Mouse (Mus musculus) lung, postnatal 10 days (tissue): ENCODE results near the gene Prr23a2.
A peak's percentile ranks its signal among the peaks of the same experiment; 100 is the strongest.

Experiments
- DNase-seq: peaks from one replicate; pipeline ENCODE4 v3.0.0; 2021

The Prr23a2 gene

DNA sequence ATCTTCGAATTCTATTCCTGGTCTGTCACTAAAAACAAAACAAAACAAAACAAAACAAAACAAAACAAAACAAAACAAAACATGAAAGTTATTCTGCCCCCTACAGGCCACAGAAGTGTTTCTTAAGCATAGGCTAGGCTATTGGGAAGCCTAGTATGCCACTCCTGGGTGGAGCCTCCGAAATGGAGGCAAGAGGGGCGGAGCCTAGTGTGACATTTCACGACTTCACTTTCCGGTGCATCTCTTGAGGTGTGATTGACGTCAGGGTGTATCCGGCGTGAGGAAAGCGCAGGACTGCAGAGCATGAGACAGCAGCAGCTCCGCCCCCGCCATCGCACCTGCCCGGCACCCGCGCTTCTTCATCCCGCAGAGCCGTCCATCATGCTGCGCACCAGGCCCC lies at the start of gene Prr23a2:
Prr23a2 (plus strand) TSS at position 285 of the 400 bp plus-strand sequence.
- no peak for DNase-seq

DNA sequence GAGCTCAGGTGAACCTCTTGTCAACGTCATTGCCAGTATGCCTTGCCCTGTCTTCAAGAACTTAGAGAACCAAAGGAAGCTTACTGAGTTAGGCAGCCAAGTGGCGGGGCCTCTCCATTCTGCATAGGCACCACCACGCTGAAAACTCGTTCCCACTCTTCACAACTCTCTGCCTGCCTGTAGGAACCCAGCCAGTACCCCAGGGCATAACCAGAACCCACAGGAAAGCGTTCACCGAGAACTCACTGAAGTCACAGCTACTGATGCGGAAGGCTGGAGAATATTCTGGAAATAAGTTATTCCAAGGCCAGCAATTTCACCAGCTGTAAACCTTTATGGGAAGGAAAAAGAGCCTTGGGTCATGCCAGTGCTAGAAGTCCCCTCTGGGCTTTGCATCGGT lies 48.7 kb upstream of the Prr23a2 start:
- DNase-seq = no peak

DNA sequence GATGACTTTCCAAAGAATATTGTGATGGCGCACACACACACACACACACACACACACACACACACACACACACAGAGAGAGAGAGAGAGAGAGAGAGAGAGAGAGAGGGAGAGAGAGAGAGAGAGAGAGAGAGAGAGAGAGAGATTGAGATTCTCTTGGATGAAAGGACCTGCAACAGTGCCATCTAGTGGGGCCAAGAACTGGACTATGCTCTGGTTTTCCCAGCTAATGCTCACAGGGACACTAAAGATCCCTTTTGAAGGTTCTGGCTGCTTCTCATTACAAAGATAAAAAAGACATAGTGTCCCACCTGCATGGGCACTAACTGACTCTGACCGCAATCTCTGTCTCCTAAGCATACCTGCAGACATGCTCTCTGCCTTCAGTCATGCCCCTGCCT lies 46.8 kb upstream of the Prr23a2 start:
- DNase-seq = peak; percentile 63

DNA sequence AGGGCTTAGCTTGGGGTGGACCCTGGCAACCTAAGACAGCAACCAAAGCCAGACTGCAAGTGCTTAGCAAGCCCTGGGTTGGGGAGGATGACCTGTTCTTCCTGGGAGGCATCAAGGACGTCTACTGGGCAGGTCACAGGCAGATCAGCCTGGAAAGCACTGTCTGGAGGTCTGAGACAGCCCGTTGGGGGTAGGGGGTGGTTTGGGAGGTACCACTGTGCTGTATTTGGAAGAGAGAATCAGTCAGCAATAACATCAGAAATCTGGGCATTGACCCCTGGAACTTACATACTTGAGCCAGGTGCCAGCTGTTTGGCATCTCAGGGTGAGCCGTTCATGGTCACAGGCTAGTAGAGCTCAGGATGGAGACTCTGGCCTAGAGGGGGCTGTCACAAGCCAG lies 40.2 kb upstream of the Prr23a2 start:
- DNase-seq = no peak

DNA sequence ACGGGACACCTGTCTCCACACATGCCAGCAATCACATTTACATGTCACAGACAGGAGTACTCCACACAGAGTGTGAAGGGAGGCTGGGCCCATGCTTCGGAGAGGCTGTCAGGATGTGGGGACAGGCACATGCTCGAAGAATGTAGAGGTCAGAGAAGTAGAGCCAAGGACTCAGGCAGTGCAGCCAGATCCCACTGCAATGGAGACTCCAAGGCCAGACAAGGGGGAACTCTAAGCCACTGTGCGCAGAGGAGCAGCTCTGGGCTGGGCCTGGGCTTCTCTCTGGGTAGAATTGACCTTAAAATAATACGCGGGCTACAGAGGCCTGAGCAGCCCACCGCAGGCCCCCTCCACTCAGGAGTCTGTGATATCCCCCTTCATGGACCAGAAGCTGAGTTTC lies 38.7 kb upstream of the Prr23a2 start:
- DNase-seq = no peak

DNA sequence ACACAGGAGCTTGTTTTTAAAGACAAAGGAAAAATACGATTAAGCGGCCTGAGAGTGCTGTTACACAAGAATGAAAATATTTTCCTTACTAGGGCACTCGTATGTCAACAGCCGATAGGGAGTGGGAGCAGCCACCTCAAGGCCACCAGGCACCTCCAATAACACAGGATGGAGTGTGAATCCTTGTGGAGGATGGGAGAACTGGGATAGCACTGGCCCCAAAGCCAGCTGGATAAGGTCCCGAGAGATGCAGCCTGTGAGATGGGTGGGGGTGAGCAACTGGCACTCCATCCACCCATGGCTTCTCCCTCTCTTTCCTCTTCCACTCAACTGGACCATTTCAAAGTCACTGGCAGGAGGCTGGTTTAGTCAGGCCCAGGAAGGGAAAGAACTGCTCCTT lies 37.3 kb upstream of the Prr23a2 start:
- no peak for DNase-seq

DNA sequence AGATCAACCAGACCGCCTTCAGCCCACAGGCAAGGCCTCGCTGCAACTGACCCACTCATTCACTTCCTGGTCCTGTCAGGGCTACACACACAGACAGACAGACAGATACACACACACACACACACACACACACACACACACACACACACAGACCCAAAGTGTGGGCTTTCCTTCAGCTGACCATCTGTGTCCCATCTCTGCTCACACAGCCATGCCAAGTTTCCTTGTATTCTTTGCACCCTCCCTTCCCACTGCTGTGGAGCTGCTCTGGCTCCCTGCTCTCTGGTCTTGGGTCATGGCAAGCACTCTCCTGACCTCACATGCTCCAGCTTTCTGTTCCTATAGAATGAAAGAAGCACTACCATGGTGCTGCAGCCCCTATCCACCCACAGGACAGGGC lies 36.8 kb upstream of the Prr23a2 start:
- peak; percentile 68 for DNase-seq

DNA sequence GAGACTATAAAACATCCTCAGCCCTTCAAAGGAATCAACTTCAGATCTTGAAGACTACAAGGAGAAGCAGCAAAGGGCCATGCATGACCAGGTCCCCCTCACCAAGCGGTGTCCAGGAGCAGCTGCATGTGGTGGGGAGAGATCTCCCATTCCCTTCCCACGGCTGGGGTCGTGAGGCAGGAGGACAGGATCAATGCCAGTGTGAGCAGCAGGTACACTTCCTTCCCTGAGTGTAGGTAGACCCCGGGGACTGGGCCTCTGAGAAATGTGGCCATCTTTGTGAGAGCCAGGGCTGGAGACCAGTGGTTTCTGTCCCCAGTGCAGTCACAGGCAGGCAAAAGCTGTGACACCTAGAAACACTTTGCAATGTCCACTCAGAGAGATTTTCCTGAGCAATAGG lies 35.8 kb upstream of the Prr23a2 start:
- DNase-seq = no peak

DNA sequence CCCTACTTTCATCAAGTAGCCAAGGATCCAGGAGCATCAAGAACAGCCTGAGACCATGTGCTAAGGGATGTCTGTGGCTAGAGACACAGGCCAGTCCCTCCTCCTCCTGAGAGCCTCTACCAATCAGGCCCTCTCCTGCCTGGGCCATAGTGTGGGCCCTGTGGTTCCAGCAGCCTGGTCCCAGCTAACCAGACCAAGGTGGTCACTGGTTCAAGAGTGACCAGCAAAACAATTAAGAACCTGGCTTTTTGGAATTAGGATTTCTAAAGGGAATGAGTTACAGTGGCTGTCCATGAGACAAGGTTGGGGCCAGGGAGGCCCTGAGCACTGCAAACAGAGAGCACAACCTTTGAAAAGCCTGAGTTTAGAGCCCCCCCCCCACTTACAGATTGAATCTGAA lies 35.2 kb upstream of the Prr23a2 start:
- no peak for DNase-seq

DNA sequence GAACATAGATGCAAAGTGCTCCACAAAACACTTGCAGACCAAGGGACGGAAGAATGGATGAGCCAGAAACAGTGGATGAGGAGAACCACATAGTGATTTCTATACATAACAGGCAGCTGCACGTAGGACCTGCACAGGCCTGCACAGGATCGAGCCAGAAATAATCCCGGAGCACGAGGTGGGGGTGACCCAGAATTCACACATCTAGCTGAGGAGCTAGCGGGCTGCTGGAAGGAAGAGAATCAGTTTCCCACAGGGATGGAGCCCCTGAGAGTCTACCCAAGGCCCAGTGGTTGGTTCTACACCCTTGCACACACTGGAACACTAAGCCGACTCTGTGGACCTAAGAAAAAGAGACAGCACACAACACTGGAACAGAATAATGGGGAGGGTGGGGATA lies 32.5 kb upstream of the Prr23a2 start:
- DNase-seq = no peak

DNA sequence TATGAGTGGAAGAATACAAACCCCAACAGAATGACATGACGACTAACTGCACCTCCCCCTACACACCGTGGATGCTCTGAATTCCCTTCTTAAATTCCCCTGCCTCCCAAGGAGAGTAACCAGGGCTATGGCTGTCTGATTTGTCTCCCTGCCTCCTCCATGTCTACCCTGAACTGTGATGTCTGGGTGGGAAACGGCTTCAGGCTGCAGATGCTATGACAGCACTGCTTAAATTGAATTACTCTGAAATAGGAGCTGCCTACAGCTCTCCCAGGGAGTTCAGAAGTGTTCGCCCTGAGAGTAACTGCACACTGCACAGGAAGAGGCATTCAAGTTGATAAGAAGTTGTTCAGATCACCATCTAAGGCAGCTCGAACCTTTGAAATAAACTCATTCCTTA lies 26.8 kb upstream of the Prr23a2 start:
- DNase-seq = no peak

DNA sequence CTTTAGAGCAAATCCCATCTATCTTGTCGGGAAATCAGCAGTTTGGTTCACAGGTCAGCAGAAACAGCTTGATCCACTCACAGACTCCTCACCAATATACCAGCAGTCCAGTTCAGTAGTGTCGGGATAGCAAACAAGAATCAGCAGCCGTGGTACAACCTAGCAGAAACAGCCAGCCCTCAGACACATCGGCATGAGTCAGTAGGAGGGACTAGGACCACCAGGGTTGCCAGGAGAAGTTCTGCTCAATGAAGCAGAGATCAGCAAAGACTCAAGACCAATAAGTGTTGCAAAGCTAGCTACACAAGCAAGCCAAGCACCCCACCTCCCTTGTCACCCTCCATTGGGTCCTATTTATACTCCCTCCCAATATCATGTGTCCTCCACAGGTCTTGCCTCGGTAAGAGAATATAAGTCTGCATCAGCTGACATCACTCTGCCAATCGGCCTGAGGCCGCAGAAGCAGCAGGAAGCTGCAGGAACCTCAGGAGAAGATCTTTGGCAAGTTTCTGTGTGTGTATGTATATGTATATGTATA lies 18.7 kb upstream of the Prr23a2 start:
- peak; percentile 24 for DNase-seq

DNA sequence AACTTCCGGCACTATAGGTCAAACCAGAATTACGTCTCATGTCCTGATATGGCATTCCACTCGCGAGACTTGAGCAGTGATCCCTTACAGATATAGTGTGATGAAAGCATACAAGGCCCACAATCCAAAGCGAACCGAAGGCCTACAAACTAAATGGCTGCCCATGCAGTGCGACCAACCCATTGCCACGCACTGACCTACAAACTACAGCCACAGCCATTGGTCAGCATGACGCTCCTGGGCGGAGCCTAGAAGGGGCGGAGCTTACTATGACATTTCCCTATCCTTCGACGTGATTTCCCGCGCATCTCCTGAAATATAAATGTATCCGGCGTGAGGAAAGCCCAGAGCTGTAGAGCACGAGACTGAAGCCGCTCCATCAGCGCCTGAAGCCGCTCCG lies 14.2 kb upstream of the Prr23a2 start, which contains the start of gene Prr23a1:
Prr23a1 (plus strand) TSS at position 387 of the 400 bp plus-strand sequence.
- DNase-seq = no peak

DNA sequence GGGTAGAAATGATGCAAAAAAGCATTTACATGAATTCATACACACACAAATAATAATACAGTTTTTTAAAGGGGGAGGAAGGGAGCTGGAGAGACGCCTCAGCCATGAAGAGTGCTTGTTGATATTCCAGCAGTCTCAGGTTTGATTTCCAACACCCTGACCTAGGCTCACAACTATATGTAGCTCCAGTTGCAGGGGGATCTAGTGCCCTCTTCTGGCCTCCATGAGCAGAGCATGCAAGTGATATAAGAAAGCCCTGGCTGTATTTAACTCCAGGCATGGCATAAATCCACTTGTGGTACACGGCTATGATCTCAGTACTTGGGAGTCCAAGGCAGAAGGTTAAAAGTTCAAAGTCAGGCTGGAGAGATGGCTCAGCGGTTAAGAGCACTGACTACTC lies 7.2 kb downstream of the Prr23a2 start:
- DNase-seq = no peak

DNA sequence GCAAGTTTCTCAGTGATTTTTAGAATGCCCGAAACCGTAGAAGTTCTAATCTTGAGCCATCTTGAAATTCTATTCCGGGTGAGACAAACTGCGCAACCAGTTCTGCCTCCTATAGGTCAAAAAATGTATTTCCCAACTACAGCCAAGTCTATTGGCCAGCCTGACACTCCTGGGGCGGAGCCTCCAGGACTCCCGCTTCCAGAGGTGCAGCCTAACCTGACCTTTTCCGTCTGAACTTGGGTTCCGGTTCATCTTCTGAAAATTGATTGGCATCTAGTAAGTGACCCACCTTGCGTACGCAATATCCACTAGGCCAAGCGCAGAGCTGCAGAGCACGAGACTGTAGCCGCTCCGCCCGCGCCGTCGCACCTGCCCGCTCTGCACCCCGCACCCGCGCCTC lies 8.3 kb downstream of the Prr23a2 start, which contains the start of gene Prr23a3:
Prr23a3 (plus strand) TSS at position 197 of the 400 bp plus-strand sequence.
- DNase-seq = no peak

DNA sequence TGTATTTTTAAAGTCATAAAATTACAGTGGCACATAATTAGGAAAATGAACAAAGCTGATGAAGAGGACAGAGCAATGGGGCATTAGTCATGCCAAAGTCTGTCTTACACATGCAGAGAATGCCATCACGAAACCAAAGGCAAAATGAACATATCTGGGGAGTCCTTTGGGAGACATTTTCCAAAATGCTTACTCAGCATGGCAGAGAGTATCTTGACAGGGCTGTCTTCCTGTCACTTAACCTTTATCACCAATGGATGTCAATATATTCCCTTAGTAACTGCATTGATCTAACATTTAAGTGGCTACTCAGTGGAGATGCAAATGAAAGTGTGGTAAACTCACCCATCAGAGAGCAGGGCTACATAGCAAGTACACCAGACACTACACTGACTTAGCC lies 45.2 kb downstream of the Prr23a2 start:
- no peak for DNase-seq

DNA sequence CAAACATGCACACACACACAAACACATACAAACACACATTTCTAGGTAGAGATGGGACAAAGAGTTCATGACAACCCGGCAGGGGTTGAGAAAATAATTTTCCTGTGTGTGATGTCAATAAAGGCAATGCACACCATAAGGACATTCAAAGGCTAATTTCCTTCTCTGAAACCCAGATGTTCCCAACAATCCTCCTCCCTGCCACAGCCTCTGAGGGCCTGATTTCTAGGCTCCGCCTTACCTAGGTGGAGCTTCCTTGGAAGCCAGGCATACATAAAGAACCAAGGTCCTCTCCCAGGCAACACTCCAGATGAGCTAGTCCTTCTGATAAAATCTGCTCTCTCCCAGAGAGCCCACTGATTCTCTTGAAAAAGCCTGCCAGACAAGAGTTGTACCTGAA lies 46.5 kb downstream of the Prr23a2 start, which contains the start of gene 7420426K07Rik:
7420426K07Rik (plus strand) TSS at position 301 of the 400 bp plus-strand sequence.
- DNase-seq = no peak
